Mouse (Mus musculus) inflammation-experienced regulatory T-cells, adult 6 months (primary cell): ENCODE results near the gene Nptx1. TPM values are rescaled to one million over a fixed set of nuclear protein-coding genes. Genes with fewer than 3 reads are reported as not detected.

Experiments used
- ATAC-seq: one replicate; pipeline ENCODE4 v1.8.0; 2017
- polyA plus RNA-seq, 3 experiments: library from polyadenylated mRNA; unstranded; fragments of 100-300 nt; shearing (Covaris generic); gene quantifications; one replicate each; pipeline ENCODE4 v1.2.1; 2017

Nptx1 gene
- polyA plus RNA-seq, 3 experiments from 2014 or later, result not detected

DNA sequence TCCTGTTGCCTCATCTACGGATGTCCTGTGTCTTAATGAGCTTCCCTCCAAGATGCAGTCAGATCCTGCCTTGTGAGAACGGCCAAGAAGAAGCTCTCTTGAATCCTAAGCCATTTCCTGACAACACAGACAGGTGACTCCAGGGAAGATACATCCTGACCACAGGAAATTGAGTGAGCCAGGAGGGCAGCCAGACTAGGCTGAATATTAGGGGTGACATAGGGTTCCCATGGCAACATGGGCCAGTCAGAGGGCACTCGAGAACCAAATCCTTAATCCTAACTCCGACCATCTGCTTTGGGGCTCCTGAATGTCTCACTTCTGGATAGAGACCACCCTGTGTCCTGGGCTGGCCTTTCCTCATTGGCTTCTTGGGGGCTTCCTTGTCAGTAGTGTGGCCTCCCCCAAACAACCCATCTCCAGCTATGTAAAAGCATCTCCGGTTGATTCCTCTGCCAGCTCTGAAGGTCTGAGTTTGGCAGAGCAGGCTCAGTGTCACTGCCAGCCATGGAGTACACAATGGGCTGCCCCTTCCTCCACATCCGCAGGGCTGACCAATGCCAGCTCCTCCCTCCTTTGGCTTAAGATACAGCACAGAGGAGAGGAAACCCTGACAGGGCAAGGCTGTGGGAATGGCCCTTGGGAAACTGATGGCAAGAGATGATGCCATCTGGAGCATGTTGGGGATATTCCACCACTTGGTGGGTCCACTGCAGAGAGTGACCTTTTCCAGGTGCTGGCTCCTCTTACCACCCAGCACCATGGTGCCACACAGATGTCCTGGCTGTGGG, 25.4 kb downstream of the Nptx1 start:
- no peak for ATAC-seq

- no peak for ATAC-seq
Measured at GRCm38 (mm10) chr11:119520713-119521063, 26.9 kb downstream of the Nptx1 start.

GRCm38 (mm10) chr11:119520005-119520712, 27.4 kb downstream of the Nptx1 start:
- ATAC-seq, result no peak

DNA sequence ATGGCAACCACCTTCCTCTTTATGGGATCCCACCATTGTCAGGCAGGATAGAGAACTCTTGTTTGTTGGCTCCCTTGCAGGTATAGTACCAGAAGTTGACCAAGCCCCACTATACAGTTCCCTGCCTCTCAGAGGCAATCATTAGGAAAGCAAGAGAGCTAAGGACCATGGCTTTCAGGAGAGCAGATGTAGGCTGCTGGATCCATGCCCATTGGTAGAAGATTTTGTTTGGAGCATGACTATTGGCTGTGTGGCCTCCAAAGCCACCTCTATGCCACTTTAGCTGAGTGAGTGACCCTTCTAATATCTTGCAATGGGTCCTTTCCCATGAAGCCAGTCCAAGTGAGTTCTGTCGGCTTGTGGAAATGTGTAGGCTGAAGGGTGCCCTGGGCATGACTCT, 28.2 kb downstream of the Nptx1 start:
- ATAC-seq, result no peak

DNA sequence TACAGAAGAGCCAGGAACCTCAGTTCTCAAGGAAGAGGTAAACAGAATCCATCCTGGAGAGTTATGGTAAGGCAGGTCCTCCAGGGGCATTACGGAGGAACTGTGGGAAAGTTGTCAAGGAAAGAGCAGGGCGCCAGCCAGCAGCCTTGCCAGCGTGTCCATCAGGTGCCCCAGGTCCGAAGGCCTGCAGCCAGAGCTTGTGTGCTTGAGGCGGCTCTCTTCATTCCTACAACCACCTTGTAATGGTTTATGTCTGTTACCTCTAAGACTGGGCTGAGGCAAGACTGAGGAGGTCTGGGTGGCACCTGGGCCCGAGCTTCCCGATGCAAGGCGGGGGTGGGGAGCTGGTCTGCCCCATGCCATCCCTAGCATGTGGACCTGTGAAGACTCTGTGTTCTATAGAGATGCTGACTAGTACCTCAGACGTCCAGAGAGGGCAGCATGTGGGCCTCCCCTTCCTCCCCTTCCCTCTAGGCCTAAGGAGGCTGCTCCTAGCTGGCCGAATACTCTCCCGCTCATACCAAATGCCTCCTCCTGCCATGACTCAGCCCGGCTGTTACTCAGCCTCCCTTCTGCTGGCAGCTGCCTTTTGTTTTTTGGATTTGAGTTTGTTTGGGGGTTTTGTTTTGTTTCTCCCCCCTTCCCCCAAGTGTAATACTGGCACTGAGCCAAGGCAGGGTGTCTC, 30.7 kb downstream of the Nptx1 start:
- ATAC-seq, result no peak

GRCm38 (mm10) chr11:119515823-119516676, 31.5 kb downstream of the Nptx1 start:
- no peak for ATAC-seq

DNA sequence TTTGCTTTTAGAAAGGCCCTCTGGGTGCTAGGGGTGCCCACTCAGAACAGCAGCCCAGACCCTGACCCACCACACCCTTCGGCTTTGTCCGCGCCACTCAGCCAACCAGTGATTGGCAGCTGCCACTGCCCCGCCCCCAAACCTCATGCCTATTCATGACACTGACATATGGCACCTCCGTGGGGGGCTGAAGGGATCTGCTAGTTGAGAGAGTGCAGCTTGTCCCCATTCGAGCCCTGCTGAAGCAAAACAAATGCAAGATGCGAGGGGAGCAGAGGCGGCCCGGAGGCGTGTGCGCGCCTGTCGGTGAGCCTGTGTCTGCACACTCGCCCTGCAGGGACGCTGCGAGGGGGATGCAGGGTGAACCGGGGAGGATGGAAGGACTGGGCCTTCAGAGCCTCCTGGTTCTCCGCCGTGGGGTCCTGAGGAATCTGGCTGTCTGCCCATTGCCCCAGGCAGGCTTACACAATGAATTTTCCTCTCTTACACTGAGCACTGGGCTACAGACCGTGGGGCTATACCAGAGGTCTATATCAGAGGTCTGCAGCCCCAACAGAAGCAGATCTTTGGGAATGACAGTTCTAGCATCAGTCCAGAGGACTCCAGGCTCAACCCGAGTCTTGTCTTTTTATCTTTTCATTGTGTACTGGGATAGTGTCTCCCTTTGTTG, 32.5 kb downstream of the Nptx1 start:
- ATAC-seq, result no peak

- no peak for ATAC-seq
Measured at GRCm38 (mm10) chr11:119514108-119514860, 33.3 kb downstream of the Nptx1 start.

- no peak for ATAC-seq
Measured at GRCm38 (mm10) chr11:119513038-119513659, 34.4 kb downstream of the Nptx1 start.

- no peak for ATAC-seq
Measured at GRCm38 (mm10) chr11:119509165-119509776, 38.3 kb downstream of the Nptx1 start.

GRCm38 (mm10) chr11:119507772-119508171, 39.8 kb downstream of the Nptx1 start:
- no peak for ATAC-seq

DNA sequence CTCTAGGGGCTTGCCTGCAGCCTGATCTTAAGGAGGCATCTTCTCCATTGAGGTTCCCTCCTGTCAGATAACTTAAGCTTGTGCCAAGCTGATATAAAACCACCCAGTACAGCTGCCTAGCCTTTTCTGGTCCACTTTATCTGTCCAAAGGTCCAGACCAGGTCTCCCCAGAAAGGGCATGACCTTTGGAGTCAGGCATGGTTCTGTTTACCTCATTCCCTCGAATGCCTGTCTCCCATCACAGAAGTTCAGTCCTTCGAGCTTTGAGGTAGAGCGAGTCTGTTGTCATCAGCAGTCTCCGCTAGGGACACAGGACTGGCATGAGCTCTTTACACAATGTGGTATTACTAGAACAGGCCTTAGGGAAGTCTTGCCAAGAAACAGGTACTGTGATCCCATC, 41.2 kb downstream of the Nptx1 start:
- ATAC-seq, result no peak

DNA sequence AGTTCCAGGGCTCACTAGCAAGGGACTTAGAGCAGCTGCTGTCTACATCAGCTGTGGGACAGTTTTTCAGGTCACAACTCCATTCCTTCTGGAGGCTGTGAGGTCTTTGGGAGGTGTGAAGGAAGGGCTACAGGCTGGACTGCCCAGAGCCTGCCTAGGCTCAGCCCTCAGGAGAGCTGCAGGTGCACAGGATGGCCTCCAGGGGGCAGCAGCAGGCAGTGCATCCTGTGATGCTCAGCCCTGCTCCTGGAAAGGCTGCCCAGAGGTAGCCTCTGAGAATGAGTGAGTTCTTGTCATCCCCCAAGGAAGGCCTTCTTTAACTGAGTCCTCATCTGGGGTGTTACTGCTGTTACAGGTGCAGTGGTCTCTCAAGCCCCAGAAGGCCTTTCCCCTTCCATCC, 43.9 kb downstream of the Nptx1 start:
- ATAC-seq, result no peak

DNA sequence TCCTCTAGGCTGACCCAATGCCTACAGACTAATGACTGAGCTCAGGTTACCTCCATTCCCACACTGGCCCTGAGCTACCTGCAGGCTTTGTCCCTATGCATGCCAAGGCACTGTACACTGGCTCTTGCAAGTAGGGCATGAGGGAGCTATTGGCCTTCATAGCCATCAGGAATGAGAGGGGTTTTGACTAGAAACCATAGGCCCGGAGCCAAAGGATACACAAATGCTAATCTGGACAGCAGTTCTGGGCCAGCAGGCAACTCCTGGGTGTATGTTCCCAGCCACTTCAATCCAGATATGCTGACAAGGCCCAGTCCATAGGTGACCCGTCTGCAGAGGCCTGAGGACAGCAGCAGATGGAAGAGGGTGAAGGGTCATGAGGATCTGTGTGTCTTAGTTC, 47.5 kb downstream of the Nptx1 start:
- no peak for ATAC-seq

- no peak for ATAC-seq
Measured at GRCm38 (mm10) chr11:119499297-119499696, 48.3 kb downstream of the Nptx1 start.

DNA sequence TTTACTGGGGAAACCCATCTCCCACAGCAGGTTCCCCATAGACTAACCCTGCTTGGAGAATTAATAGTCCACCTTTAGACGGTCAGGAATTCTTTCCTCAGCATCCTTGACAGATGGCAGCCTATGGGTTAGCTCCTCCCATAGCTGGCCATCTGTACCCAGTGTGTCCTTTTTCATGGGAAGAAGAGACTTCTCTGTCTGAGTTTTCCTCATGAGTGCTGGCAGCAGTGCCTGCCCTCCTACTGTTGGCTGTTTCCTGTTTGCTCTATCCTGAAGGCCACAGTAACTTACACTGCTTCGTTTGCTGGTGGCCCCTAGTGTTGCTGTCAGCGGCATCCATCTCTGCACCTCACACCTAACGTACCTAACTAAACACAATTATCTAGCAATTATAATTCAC, 50.1 kb downstream of the Nptx1 start:
- no peak for ATAC-seq

GRCm38 (mm10) chr11:119496147-119496546, 51.4 kb downstream of the Nptx1 start:
- no peak for ATAC-seq

- ATAC-seq, result no peak
Measured at GRCm38 (mm10) chr11:119493516-119493915, 54.0 kb downstream of the Nptx1 start.

DNA sequence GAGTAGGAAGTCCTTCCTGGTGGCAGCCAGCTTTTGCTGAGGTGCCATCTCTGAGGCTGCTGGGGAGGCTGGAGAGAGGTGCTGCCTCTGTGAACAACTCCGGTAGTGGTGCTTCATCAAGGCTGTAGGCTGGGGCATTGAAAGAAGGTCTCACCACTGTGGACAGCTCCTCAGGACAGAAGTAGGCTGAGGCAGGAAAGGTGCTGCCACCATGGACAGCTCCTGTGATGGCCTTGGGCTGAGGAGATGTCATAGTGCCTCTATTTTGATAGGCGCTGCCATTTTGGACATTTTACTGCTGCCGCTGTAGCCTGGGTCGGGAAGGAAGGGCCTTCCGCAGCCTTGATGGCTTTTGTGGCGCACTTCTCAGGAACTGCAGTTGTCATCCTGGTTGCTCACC, 54.7 kb downstream of the Nptx1 start:
- ATAC-seq, result no peak

- no peak for ATAC-seq
Measured at GRCm38 (mm10) chr11:119491690-119492087, 55.9 kb downstream of the Nptx1 start.
